Mouse (Mus musculus) MEL (cell line): Measurements from ENCODE around the gene Dclk1.

Source experiments
- CHD1 ChIP-seq: IDR thresholded peaks from 2 replicates; pipeline ENCODE4 v1.6.1; 2012; ENCODE audit warnings: low read depth, mild to moderate bottlenecking, inconsistent platforms, low read length, improper control_type of control experiment
- POLR2A ChIP-seq, 2 experiments: IDR thresholded peaks; 2 replicates each; pipeline ENCODE4 v1.6.1; 2011 to 2012; ENCODE audit warnings: low read length in 2 of 2, mild to moderate bottlenecking in 2 of 2, control low read depth in 1 of 2, improper control_type of control experiment in 1 of 2, low read depth in 1 of 2, moderate library complexity in 1 of 2; ENCODE audit not compliant: control insufficient read depth in 1 of 2, insufficient read depth in 1 of 2, poor library complexity in 1 of 2
- SMC3 ChIP-seq: IDR thresholded peaks from 2 replicates; pipeline ENCODE4 v1.6.1; 2011; ENCODE audit warnings: low read depth, low read length, improper control_type of control experiment
- TCF12 ChIP-seq: IDR thresholded peaks from 2 replicates; pipeline ENCODE4 v1.6.1; 2014; ENCODE audit warnings: low read depth, mild to moderate bottlenecking, inconsistent platforms, low read length, improper control_type of control experiment, moderate library complexity

DNA sequence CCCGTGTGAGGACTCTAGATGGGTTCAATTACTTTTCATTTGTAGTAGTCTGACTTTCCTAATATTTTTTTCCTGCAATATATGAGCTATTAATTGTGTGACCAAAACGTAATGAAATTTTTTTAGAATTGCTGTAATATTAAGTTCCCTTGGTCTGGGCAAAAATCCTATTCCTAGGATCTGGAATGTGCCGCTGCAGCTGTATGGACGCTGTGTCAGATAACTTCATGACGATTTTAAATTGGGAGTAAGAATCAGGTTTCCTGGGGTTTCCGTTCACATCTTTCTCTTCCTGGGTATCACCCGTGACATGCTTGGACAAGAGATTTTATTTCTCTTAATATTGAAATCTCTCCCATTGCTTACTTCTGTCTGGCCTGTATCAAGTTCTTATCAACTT is 253.1 kb downstream of the Dclk1 start:
- TF ChIP-seq CHD1 (no peak), SMC3 (no peak), TCF12 (no peak), POLR2A (IDR thresholded peaks at IDR 0.05; ENCODE audit: control insufficient read depth in 1 of 2, insufficient read depth in 1 of 2, low read depth in 1 of 2, low read length in 2 of 2, poor library complexity in 1 of 2) (no peak)
